Comparison of ENCODE assay signal across 8 mouse cellular contexts in genomic region chr7:62877033-62877432, GRCm38 (mm10). TPM values are rescaled to one million over a fixed set of nuclear protein-coding genes. Genes with fewer than 3 reads are reported as not detected.
DNase-seq lines count a peak whose midpoint lies in the region.

No protein-coding gene starts in this region.

- peak; percentile 25 for DNase-seq in adrenal gland, postnatal 10 days
- no peak for DNase-seq in adrenal gland, postnatal 25 days
- peak; percentile 6 for DNase-seq in lung, postnatal 10 days
- no peak for DNase-seq in lung, postnatal 25 days (ENCODE audit: low spot score)
- DNase-seq in embryo, embryonic 10.5 days (ENCODE audit: low spot score) = peak; percentile 69
- peak; percentile 19 to 24 for DNase-seq in kidney, postnatal 4 days
- peak; percentile 44 for DNase-seq in retina, postnatal 7 days (ENCODE audit: low read depth, low spot score)
- DNase-seq in T-cell, adult 2 months (ENCODE audit: low spot score) = no peak

RNA-seq across cellular contexts. Expression of gene A26c2, which starts 53.6 kb away (rescaled TPM):
- not detected for total RNA-seq in adrenal gland, postnatal 10 days (2021)
- not detected in 2 replicates for total RNA-seq in adrenal gland, postnatal 25 days (2021)

Comparison
In these comparisons a context has a peak if more than half of its experiments do, and no peak if none do; other contexts are left out.
1. DNase-seq: peak in adrenal gland, postnatal 10 days (single experiment), lung, postnatal 10 days (single experiment), embryo, embryonic 10.5 days (single experiment), kidney, postnatal 4 days (2 of 2) and retina, postnatal 7 days (single experiment); none in adrenal gland, postnatal 25 days (single experiment), lung, postnatal 25 days (single experiment) and T-cell, adult 2 months (single experiment).